Mouse (Mus musculus): ENCODE measurements around the gene Galnt16. TPM values are rescaled to one million over a fixed set of nuclear protein-coding genes. Genes with fewer than 3 reads are reported as not detected.
A peak's percentile ranks its signal among the peaks of the same experiment; 100 is the strongest.

The Galnt16 gene
- polyA plus RNA-seq, 1 experiment from 2014 or later = 6.3 TPM

GRCm38 (mm10) chr12:80609928-80610327 is 91.9 kb downstream of the Galnt16 start:
- Histone ChIP-seq H3K9me3 (ENCODE audit: control insufficient read depth, low read length) (no peaks in the 10 kb centered on the region), H3K27me3 (ENCODE audit: control insufficient read depth, insufficient read depth, low read length) (no peaks in the 10 kb centered on the region), H3K4me3 (ENCODE audit: low read depth, low read length) (no peak overlapping the region), H3K4me2 (replicated peaks; ENCODE audit: low read depth) (no peak overlapping the region), H3K36me3 (ENCODE audit: control insufficient read depth, insufficient read depth, low read length) (no peaks in the 10 kb centered on the region), H3K27ac (replicated peaks) (no peak overlapping the region), H3K4me1 (replicated peaks; ENCODE audit: control insufficient read depth, insufficient read depth) (no peaks in the 10 kb centered on the region), H3K9ac (ENCODE audit: low read length) (no peak overlapping the region)
- ATAC-seq (ENCODE audit: low FRiP score, low TSS enrichment) = no peak
- no peak for DNase-seq (ENCODE audit: low spot score)
- 59% methylated on average over 3 of the region's 3 CpGs for WGBS
- TF ChIP-seq CTCF (IDR thresholded peaks at IDR 0.05; ENCODE audit: low read depth) (no peak), EP300 (optimal IDR thresholded peaks at IDR 0.05) (no peak)

GRCm38 (mm10) chr12:80612113-80612791 is 94.2 kb downstream of the Galnt16 start:
- no peak for DNase-seq (ENCODE audit: low spot score)
- H3K4me2 ChIP-seq (replicated peaks; ENCODE audit: low read depth) = no peak overlapping the region
- H3K9me3 ChIP-seq (ENCODE audit: control insufficient read depth, low read length) = no peaks in the 10 kb centered on the region
- H3K4me3 ChIP-seq (ENCODE audit: low read depth, low read length) = no peak overlapping the region
- H3K9ac ChIP-seq (ENCODE audit: low read length) = no peak overlapping the region
- H3K4me1 ChIP-seq (replicated peaks; ENCODE audit: control insufficient read depth, insufficient read depth) = no peaks in the 10 kb centered on the region
- no peak for ATAC-seq (ENCODE audit: low FRiP score, low TSS enrichment)
- no peak overlapping the region for H3K27ac ChIP-seq (replicated peaks)
- H3K27me3 ChIP-seq (ENCODE audit: control insufficient read depth, insufficient read depth, low read length) = no peaks in the 10 kb centered on the region
- WGBS = 44% methylated on average over 9 of the region's 9 CpGs
- no peaks in the 10 kb centered on the region for H3K36me3 ChIP-seq (ENCODE audit: control insufficient read depth, insufficient read depth, low read length)
- TF ChIP-seq EP300 (optimal IDR thresholded peaks at IDR 0.05) (no peak), CTCF (IDR thresholded peaks at IDR 0.05; ENCODE audit: low read depth) (no peak)

- WGBS = 35% methylated on average over 7 of the region's 7 CpGs
- no peak overlapping the region for H3K4me3 ChIP-seq (ENCODE audit: low read depth, low read length)
- H3K36me3 ChIP-seq (ENCODE audit: control insufficient read depth, insufficient read depth, low read length) = no peaks in the 10 kb centered on the region
- H3K4me2 ChIP-seq (replicated peaks; ENCODE audit: low read depth) = no peak overlapping the region
- no peaks in the 10 kb centered on the region for H3K4me1 ChIP-seq (replicated peaks; ENCODE audit: control insufficient read depth, insufficient read depth)
- TF ChIP-seq CTCF (IDR thresholded peaks at IDR 0.05; ENCODE audit: low read depth) = no peak
- no peak for TF ChIP-seq EP300 (optimal IDR thresholded peaks at IDR 0.05)
- H3K9me3 ChIP-seq (ENCODE audit: control insufficient read depth, low read length) = no peaks in the 10 kb centered on the region
- ATAC-seq (ENCODE audit: low FRiP score, low TSS enrichment) (peak; percentile 78), DNase-seq (ENCODE audit: low spot score) (peak; percentile 51)
- no peak overlapping the region for H3K27ac ChIP-seq (replicated peaks)
- no peak overlapping the region for H3K9ac ChIP-seq (ENCODE audit: low read length)
- H3K27me3 ChIP-seq (ENCODE audit: control insufficient read depth, insufficient read depth, low read length) = no peaks in the 10 kb centered on the region
Measured at GRCm38 (mm10) chr12:80615371-80616257, 97.5 kb downstream of the Galnt16 start.

GRCm38 (mm10) chr12:80620501-80620900 is 102.4 kb downstream of the Galnt16 start:
- ATAC-seq (ENCODE audit: low FRiP score, low TSS enrichment) (no peak), DNase-seq (ENCODE audit: low spot score) (no peak)
- no peak overlapping the region for H3K4me2 ChIP-seq (replicated peaks; ENCODE audit: low read depth)
- no peak overlapping the region for H3K27ac ChIP-seq (replicated peaks)
- no peak overlapping the region for H3K4me3 ChIP-seq (ENCODE audit: low read depth, low read length)
- no peaks in the 10 kb centered on the region for H3K27me3 ChIP-seq (ENCODE audit: control insufficient read depth, insufficient read depth, low read length)
- H3K9me3 ChIP-seq (ENCODE audit: control insufficient read depth, low read length) = no peaks in the 10 kb centered on the region
- no peak overlapping the region for H3K9ac ChIP-seq (ENCODE audit: low read length)
- WGBS = 74% methylated on average over 5 of the region's 5 CpGs
- no peaks in the 10 kb centered on the region for H3K4me1 ChIP-seq (replicated peaks; ENCODE audit: control insufficient read depth, insufficient read depth)
- TF ChIP-seq CTCF (IDR thresholded peaks at IDR 0.05; ENCODE audit: low read depth) = no peak
- no peak for TF ChIP-seq EP300 (optimal IDR thresholded peaks at IDR 0.05)
- no peaks in the 10 kb centered on the region for H3K36me3 ChIP-seq (ENCODE audit: control insufficient read depth, insufficient read depth, low read length)

GRCm38 (mm10) chr12:80631790-80632189 is 113.7 kb downstream of the Galnt16 start:
- TF ChIP-seq EP300 (optimal IDR thresholded peaks at IDR 0.05) (no peak), CTCF (IDR thresholded peaks at IDR 0.05; ENCODE audit: low read depth) (no peak)
- Histone ChIP-seq H3K27me3 (ENCODE audit: control insufficient read depth, insufficient read depth, low read length) (no peaks in the 10 kb centered on the region), H3K27ac (replicated peaks) (no peak overlapping the region), H3K36me3 (ENCODE audit: control insufficient read depth, insufficient read depth, low read length) (peaks cover 23% of the 10 kb centered on the region), H3K9me3 (ENCODE audit: control insufficient read depth, low read length) (no peaks in the 10 kb centered on the region), H3K4me1 (replicated peaks; ENCODE audit: control insufficient read depth, insufficient read depth) (no peaks in the 10 kb centered on the region), H3K4me3 (ENCODE audit: low read depth, low read length) (no peak overlapping the region), H3K4me2 (replicated peaks; ENCODE audit: low read depth) (no peak overlapping the region), H3K9ac (ENCODE audit: low read length) (no peak overlapping the region)
- ATAC-seq (ENCODE audit: low FRiP score, low TSS enrichment) = no peak
- 78% methylated on average over 5 of the region's 5 CpGs for WGBS
- no peak for DNase-seq (ENCODE audit: low spot score)

Measured in stomach, postnatal 0 days (tissue).